Mouse (Mus musculus) R1 (cell line): ENCODE results near the gene Snca.
"Not testable (repeated sequence)": the region's sequence is repeated elsewhere in the genome, so short reads cannot be mapped to it uniquely, and the experiment has no call there.

Source experiments
- DNase-seq: peaks from one replicate; pipeline ENCODE4 v3.0.0-alpha.2; 2018; ENCODE audit warnings: low read depth, low spot score

Snca gene

DNA sequence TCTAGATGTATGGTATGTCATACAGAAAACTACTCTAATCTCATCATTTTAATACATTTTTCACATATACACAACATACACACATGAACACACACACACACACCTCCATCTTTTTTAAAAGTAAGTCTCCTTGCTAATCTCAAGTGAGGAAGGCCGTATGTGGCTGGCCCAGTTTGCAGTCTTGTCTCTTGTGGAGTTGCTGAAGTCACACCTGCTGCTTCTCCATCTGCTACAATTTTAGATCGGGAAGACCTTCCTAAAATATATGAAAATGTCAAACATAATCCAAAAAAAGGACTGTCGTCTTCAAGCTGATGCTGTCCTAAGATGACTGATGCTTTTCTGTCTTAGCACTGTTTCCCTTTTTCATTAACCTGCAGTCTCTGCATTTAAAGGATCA is 112.1 kb downstream of the Snca start:
- DNase-seq = no peak

DNA sequence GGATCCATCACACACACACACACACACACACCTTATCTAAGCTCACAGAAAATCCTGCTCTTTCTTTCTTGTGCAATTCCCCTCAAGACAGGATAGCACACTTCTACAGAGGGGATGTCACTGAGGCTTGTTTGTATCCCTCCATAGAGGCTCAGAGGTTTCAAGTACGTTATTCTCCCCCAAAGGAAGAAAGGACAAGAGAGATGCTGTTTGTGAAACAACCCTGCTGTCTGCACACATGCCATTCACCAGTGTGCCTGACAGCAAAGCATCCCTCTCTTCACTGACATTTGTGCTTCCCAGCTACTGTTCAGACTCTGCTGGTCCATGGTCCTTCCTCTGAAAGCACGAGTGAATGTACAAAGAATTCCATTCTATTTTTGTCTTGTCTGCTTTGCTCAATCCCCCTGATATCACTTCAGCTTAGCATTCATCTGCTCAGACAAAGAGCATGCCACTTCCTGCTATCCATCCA is 119.6 kb downstream of the Snca start:
- DNase-seq = no peak

GRCm38 (mm10) chr6:60698072-60698471 is 131.6 kb downstream of the Snca start:
- no peak for DNase-seq

- DNase-seq = not testable (repeated sequence)
These were observed 142.6 kb downstream of the Snca start for GRCm38 (mm10) chr6:60687048-60687447.

- peak; percentile 62 for DNase-seq
These were observed 147.4 kb downstream of the Snca start for GRCm38 (mm10) chr6:60682233-60682632.
